Mouse (Mus musculus) thymus, adult 2 months (tissue): ENCODE data around the gene Shq1.

Source experiments
- CTCF ChIP-seq: fragments of 200-500 bp; IDR thresholded peaks from 2 replicates; pipeline ENCODE4 v1.5.1; 2012; ENCODE audit warnings: mild to moderate bottlenecking, control low read depth, low read length, moderate library complexity, borderline replicate concordance; ENCODE audit not compliant: control insufficient read depth, poor library complexity, insufficient read depth; ENCODE audit errors: extremely low read depth
- POLR2A ChIP-seq: fragments of 200-500 bp; IDR thresholded peaks from 2 replicates; pipeline ENCODE4 v1.6.1; 2012; ENCODE audit warnings: mild to moderate bottlenecking, low read length, control low read depth, moderate library complexity; ENCODE audit not compliant: control insufficient read depth, poor library complexity, insufficient read depth; ENCODE audit errors: extremely low read depth

GRCm38 (mm10) chr6:100619309-100619708 is 51.6 kb downstream of the Shq1 start:
- TF ChIP-seq CTCF: no peak
- TF ChIP-seq POLR2A: no peak
